8 mouse cellular contexts compared by ENCODE assay signal in genomic region chr6:8259667-8260044, GRCm38 (mm10). TPM values are rescaled to one million over a fixed set of nuclear protein-coding genes. Genes with fewer than 3 reads are reported as not detected.
DNase-seq lines count a peak whose midpoint lies in the region; ATAC-seq and TF ChIP-seq lines count a peak whose summit lies in the region.

No protein-coding gene starts in this region.

- no peaks in the 10 kb centered on the region for H3K27me3 ChIP-seq in lung, embryonic 14.5 days (ENCODE audit: insufficient read depth, low read length)
- no peaks in the 10 kb centered on the region for H3K27me3 ChIP-seq in embryonic facial prominence, embryonic 13.5 days
- H3K27me3 ChIP-seq in hindbrain, embryonic 14.5 days (ENCODE audit: control insufficient read depth, insufficient read depth, low read length): no peaks in the 10 kb centered on the region
- no peaks in the 10 kb centered on the region for H3K27me3 ChIP-seq in midbrain, embryonic 13.5 days

- TF ChIP-seq CTCF in lung, embryonic 14.5 days (IDR thresholded peaks at IDR 0.05; ENCODE audit: low read depth): no peak

- H3K4me1 ChIP-seq in lung, embryonic 14.5 days (ENCODE audit: insufficient read depth): 0 out of 2 replicates have a peak, but pooled peaks cover 4% of the 10 kb centered on the region
- H3K4me1 ChIP-seq in embryonic facial prominence, embryonic 13.5 days: peaks cover 13% of the 10 kb centered on the region
- H3K4me1 ChIP-seq in hindbrain, embryonic 14.5 days (replicated peaks; ENCODE audit: control insufficient read depth, insufficient read depth, low read length): peaks cover 18% of the 10 kb centered on the region
- H3K4me1 ChIP-seq in midbrain, embryonic 13.5 days (replicated peaks): peaks cover 24% of the 10 kb centered on the region

- DNase-seq in lung, embryonic 14.5 days: no peak
- DNase-seq in lung, adult 18-20 months: no peak
- DNase-seq in hindbrain, embryonic 14.5 days (ENCODE audit: low spot score): peak; percentile 37
- DNase-seq in urinary bladder, postnatal 25 days (ENCODE audit: low spot score): no peak
- DNase-seq in cerebellum, adult 11-12 months: no peak
- no peak for DNase-seq in thymus, postnatal 14 days

- H3K4me3 ChIP-seq in lung, embryonic 14.5 days (ENCODE audit: low read depth, low read length): peak overlapping the region; percentile 78
- H3K4me3 ChIP-seq in embryonic facial prominence, embryonic 13.5 days: peak overlapping the region; percentile 75
- peak overlapping the region; percentile 77 for H3K4me3 ChIP-seq in hindbrain, embryonic 14.5 days (replicated peaks; ENCODE audit: low read length)
- peak overlapping the region; percentile 88 for H3K4me3 ChIP-seq in midbrain, embryonic 13.5 days (replicated peaks)

- H3K27ac ChIP-seq in lung, embryonic 14.5 days (ENCODE audit: low read depth): no peak overlapping the region
- H3K27ac ChIP-seq in embryonic facial prominence, embryonic 13.5 days: 0 out of 2 replicates have a peak overlapping the region, but pooled peaks have one; percentile 69
- H3K27ac ChIP-seq in hindbrain, embryonic 14.5 days: peak overlapping the region; percentile 85
- peak overlapping the region; percentile 84 for H3K27ac ChIP-seq in midbrain, embryonic 13.5 days

- H3K9me3 ChIP-seq in lung, embryonic 14.5 days (ENCODE audit: low read depth, low read length): no peaks in the 10 kb centered on the region
- no peaks in the 10 kb centered on the region for H3K9me3 ChIP-seq in embryonic facial prominence, embryonic 13.5 days
- no peaks in the 10 kb centered on the region for H3K9me3 ChIP-seq in hindbrain, embryonic 14.5 days (ENCODE audit: control insufficient read depth, low read length)
- no peaks in the 10 kb centered on the region for H3K9me3 ChIP-seq in midbrain, embryonic 13.5 days

- H3K4me2 ChIP-seq in lung, embryonic 14.5 days: peak overlapping the region; percentile 82
- peak overlapping the region; percentile 93 for H3K4me2 ChIP-seq in embryonic facial prominence, embryonic 13.5 days
- H3K4me2 ChIP-seq in hindbrain, embryonic 14.5 days (replicated peaks): peak overlapping the region; percentile 74
- peak overlapping the region; percentile 92 for H3K4me2 ChIP-seq in midbrain, embryonic 13.5 days (replicated peaks)

- H3K36me3 ChIP-seq in lung, embryonic 14.5 days (ENCODE audit: insufficient read depth): peaks cover 13% of the 10 kb centered on the region; the same call in 1 of the 2 replicates
- 0 out of 2 replicates have a peak, but pooled peaks cover 6% of the 10 kb centered on the region for H3K36me3 ChIP-seq in embryonic facial prominence, embryonic 13.5 days
- no peaks in the 10 kb centered on the region; the same call in 1 of the 2 replicates for H3K36me3 ChIP-seq in hindbrain, embryonic 14.5 days (replicated peaks; ENCODE audit: control insufficient read depth, insufficient read depth)
- H3K36me3 ChIP-seq in midbrain, embryonic 13.5 days: peaks cover 6% of the 10 kb centered on the region

- no peak for ATAC-seq in lung, embryonic 14.5 days (ENCODE audit: insufficient read depth)
- ATAC-seq in embryonic facial prominence, embryonic 13.5 days (ENCODE audit: insufficient number of reproducible peaks, insufficient read depth, low FRiP score, low TSS enrichment, low read depth): no peak
- ATAC-seq in hindbrain, embryonic 14.5 days (ENCODE audit: low FRiP score): no peak; the same call in 1 of the 2 replicates
- no peak for ATAC-seq in midbrain, embryonic 13.5 days

- 0% methylated on average over 8 of the region's 8 CpGs for WGBS in lung, embryonic 14.5 days
- under 1% methylated on average over 8 of the region's 8 CpGs for WGBS in embryonic facial prominence, embryonic 13.5 days
- 0% methylated on average over 8 of the region's 8 CpGs for WGBS in hindbrain, embryonic 14.5 days
- WGBS in midbrain, embryonic 13.5 days: 0% methylated on average over 8 of the region's 8 CpGs

- H3K9ac ChIP-seq in lung, embryonic 14.5 days: peak overlapping the region; percentile 71
- peak overlapping the region; percentile 82 for H3K9ac ChIP-seq in embryonic facial prominence, embryonic 13.5 days
- H3K9ac ChIP-seq in hindbrain, embryonic 14.5 days: peak overlapping the region; percentile 81
- peak overlapping the region; percentile 90 for H3K9ac ChIP-seq in midbrain, embryonic 13.5 days (replicated peaks)

RNA-seq across cellular contexts. Expression of gene Gm45062, which starts 0.4 kb away (rescaled TPM):
- polyA plus RNA-seq in lung, embryonic 14.5 days (2014; fragmentation: Nextera tagmentation; extraction: Ambion mirVana): 6.7 and 9.8 TPM in 2 replicates
- polyA plus RNA-seq in embryonic facial prominence, embryonic 13.5 days (2015; fragmentation: Nextera tagmentation; extraction: Ambion mirVana): 10.0 and 14.2 TPM in 2 replicates
- polyA plus RNA-seq in hindbrain, embryonic 14.5 days (2014; fragmentation: Nextera tagmentation; extraction: Ambion mirVana): 10.6 and 12.9 TPM in 2 replicates
- 18.8 and 19.6 TPM in 2 replicates for polyA plus RNA-seq in midbrain, embryonic 13.5 days (2015; fragmentation: Nextera tagmentation; extraction: Ambion mirVana)

RNA-seq across cellular contexts. Expression of gene Umad1, which starts 0.6 kb away (rescaled TPM):
- polyA plus RNA-seq in lung, embryonic 14.5 days (2014; fragmentation: Nextera tagmentation; extraction: Ambion mirVana): 21.1 and 21.7 TPM in 2 replicates
- 15.0 and 20.9 TPM in 2 replicates for polyA plus RNA-seq in embryonic facial prominence, embryonic 13.5 days (2015; fragmentation: Nextera tagmentation; extraction: Ambion mirVana)
- polyA plus RNA-seq in hindbrain, embryonic 14.5 days (2014; fragmentation: Nextera tagmentation; extraction: Ambion mirVana): 55.5 and 64.6 TPM in 2 replicates
- polyA plus RNA-seq in midbrain, embryonic 13.5 days (2015; fragmentation: Nextera tagmentation; extraction: Ambion mirVana): 43.1 and 49.5 TPM in 2 replicates

RNA-seq across cellular contexts. Expression of gene Rpa3, which starts 0.7 kb away (rescaled TPM):
- polyA plus RNA-seq in lung, embryonic 14.5 days (2014; fragmentation: Nextera tagmentation; extraction: Ambion mirVana): 177 and 191 TPM in 2 replicates
- polyA plus RNA-seq in embryonic facial prominence, embryonic 13.5 days (2015; fragmentation: Nextera tagmentation; extraction: Ambion mirVana): 164 and 171 TPM in 2 replicates
- polyA plus RNA-seq in hindbrain, embryonic 14.5 days (2014; fragmentation: Nextera tagmentation; extraction: Ambion mirVana): 54.8 and 57.8 TPM in 2 replicates
- polyA plus RNA-seq in midbrain, embryonic 13.5 days (2015; fragmentation: Nextera tagmentation; extraction: Ambion mirVana): 92.8 and 96.7 TPM in 2 replicates

RNA-seq across cellular contexts. Expression of gene Mios, which starts 50.6 kb away (rescaled TPM):
- 29.6 and 30.3 TPM in 2 replicates for polyA plus RNA-seq in lung, embryonic 14.5 days (2014; fragmentation: Nextera tagmentation; extraction: Ambion mirVana)
- 26.8 and 28.6 TPM in 2 replicates for polyA plus RNA-seq in embryonic facial prominence, embryonic 13.5 days (2015; fragmentation: Nextera tagmentation; extraction: Ambion mirVana)
- polyA plus RNA-seq in hindbrain, embryonic 14.5 days (2014; fragmentation: Nextera tagmentation; extraction: Ambion mirVana): 29.3 and 29.6 TPM in 2 replicates
- 23.8 and 27.3 TPM in 2 replicates for polyA plus RNA-seq in midbrain, embryonic 13.5 days (2015; fragmentation: Nextera tagmentation; extraction: Ambion mirVana)
